Mouse (Mus musculus): ENCODE results near the gene Ets1. TPM values are rescaled to one million over a fixed set of nuclear protein-coding genes. Genes with fewer than 3 reads are reported as not detected.

The Ets1 gene
- polyA plus RNA-seq, 1 experiment, result 13.2 TPM

GRCm38 (mm10) chr9:32709359-32709758 lies 73.3 kb downstream of the Ets1 start:
- no peaks in the 10 kb centered on the region for H3K36me3 ChIP-seq (ENCODE audit: control insufficient read depth, insufficient read depth, low read length, poor library complexity, severe bottlenecking)
- H3K27ac ChIP-seq (ENCODE audit: insufficient read depth, low read length), result no peak overlapping the region
- no peak overlapping the region for H3K4me3 ChIP-seq (ENCODE audit: low read depth, low read length)
- H3K9ac ChIP-seq (ENCODE audit: low read depth, poor library complexity, severe bottlenecking), result no peak overlapping the region
- no peak for TF ChIP-seq POLR2A (IDR thresholded peaks at IDR 0.05; ENCODE audit: insufficient read depth, low read length)
- TF ChIP-seq EP300 (IDR thresholded peaks at IDR 0.05; ENCODE audit: insufficient read depth, low read depth, low read length), result no peak
- TF ChIP-seq CTCF (IDR thresholded peaks at IDR 0.05; ENCODE audit: low read depth, low read length), result no peak
- H3K9me3 ChIP-seq (replicated peaks; ENCODE audit: control insufficient read depth, insufficient read depth, low read length, poor library complexity, severe bottlenecking), result no peaks in the 10 kb centered on the region
- no peaks in the 10 kb centered on the region for H3K27me3 ChIP-seq (ENCODE audit: control insufficient read depth, insufficient read depth, low read length, poor library complexity, severe bottlenecking)
- no peaks in the 10 kb centered on the region for H3K4me1 ChIP-seq (ENCODE audit: control insufficient read depth, insufficient read depth, low read length)

- Histone ChIP-seq H3K4me3 (ENCODE audit: low read depth, low read length) (no peak overlapping the region), H3K27me3 (ENCODE audit: control insufficient read depth, insufficient read depth, low read length, poor library complexity, severe bottlenecking) (no peaks in the 10 kb centered on the region), H3K4me1 (ENCODE audit: control insufficient read depth, insufficient read depth, low read length) (no peaks in the 10 kb centered on the region), H3K36me3 (ENCODE audit: control insufficient read depth, insufficient read depth, low read length, poor library complexity, severe bottlenecking) (no peaks in the 10 kb centered on the region), H3K9me3 (replicated peaks; ENCODE audit: control insufficient read depth, insufficient read depth, low read length, poor library complexity, severe bottlenecking) (no peaks in the 10 kb centered on the region), H3K9ac (ENCODE audit: low read depth, poor library complexity, severe bottlenecking) (no peak overlapping the region), H3K27ac (ENCODE audit: insufficient read depth, low read length) (no peak overlapping the region)
- TF ChIP-seq POLR2A (IDR thresholded peaks at IDR 0.05; ENCODE audit: insufficient read depth, low read length), result no peak
- no peak for TF ChIP-seq EP300 (IDR thresholded peaks at IDR 0.05; ENCODE audit: insufficient read depth, low read depth, low read length)
- TF ChIP-seq CTCF (IDR thresholded peaks at IDR 0.05; ENCODE audit: low read depth, low read length), result no peak
Observed at GRCm38 (mm10) chr9:32709764-32710734, 74.0 kb downstream of the Ets1 start.

- Histone ChIP-seq H3K9ac (ENCODE audit: low read depth, poor library complexity, severe bottlenecking) (no peak overlapping the region), H3K36me3 (ENCODE audit: control insufficient read depth, insufficient read depth, low read length, poor library complexity, severe bottlenecking) (no peaks in the 10 kb centered on the region), H3K27ac (ENCODE audit: insufficient read depth, low read length) (no peak overlapping the region), H3K4me1 (ENCODE audit: control insufficient read depth, insufficient read depth, low read length) (no peaks in the 10 kb centered on the region), H3K9me3 (replicated peaks; ENCODE audit: control insufficient read depth, insufficient read depth, low read length, poor library complexity, severe bottlenecking) (no peaks in the 10 kb centered on the region), H3K27me3 (ENCODE audit: control insufficient read depth, insufficient read depth, low read length, poor library complexity, severe bottlenecking) (no peaks in the 10 kb centered on the region), H3K4me3 (ENCODE audit: low read depth, low read length) (no peak overlapping the region)
- TF ChIP-seq EP300 (IDR thresholded peaks at IDR 0.05; ENCODE audit: insufficient read depth, low read depth, low read length) (no peak), CTCF (IDR thresholded peaks at IDR 0.05; ENCODE audit: low read depth, low read length) (no peak), POLR2A (IDR thresholded peaks at IDR 0.05; ENCODE audit: insufficient read depth, low read length) (no peak)
Observed at GRCm38 (mm10) chr9:32710987-32711652, 75.1 kb downstream of the Ets1 start.

GRCm38 (mm10) chr9:32711768-32712167 lies 75.7 kb downstream of the Ets1 start:
- H3K4me1 ChIP-seq (ENCODE audit: control insufficient read depth, insufficient read depth, low read length), result no peaks in the 10 kb centered on the region
- no peak overlapping the region for H3K27ac ChIP-seq (ENCODE audit: insufficient read depth, low read length)

GRCm38 (mm10) chr9:32712383-32712910 lies 76.4 kb downstream of the Ets1 start:
- Histone ChIP-seq H3K4me1 (ENCODE audit: control insufficient read depth, insufficient read depth, low read length) (no peaks in the 10 kb centered on the region), H3K27me3 (ENCODE audit: control insufficient read depth, insufficient read depth, low read length, poor library complexity, severe bottlenecking) (no peaks in the 10 kb centered on the region), H3K4me3 (ENCODE audit: low read depth, low read length) (no peak overlapping the region), H3K36me3 (ENCODE audit: control insufficient read depth, insufficient read depth, low read length, poor library complexity, severe bottlenecking) (no peaks in the 10 kb centered on the region), H3K9me3 (replicated peaks; ENCODE audit: control insufficient read depth, insufficient read depth, low read length, poor library complexity, severe bottlenecking) (no peaks in the 10 kb centered on the region), H3K9ac (ENCODE audit: low read depth, poor library complexity, severe bottlenecking) (no peak overlapping the region), H3K27ac (ENCODE audit: insufficient read depth, low read length) (no peak overlapping the region)
- no peak for TF ChIP-seq POLR2A (IDR thresholded peaks at IDR 0.05; ENCODE audit: insufficient read depth, low read length)
- TF ChIP-seq CTCF (IDR thresholded peaks at IDR 0.05; ENCODE audit: low read depth, low read length), result no peak
- no peak for TF ChIP-seq EP300 (IDR thresholded peaks at IDR 0.05; ENCODE audit: insufficient read depth, low read depth, low read length)

More at GRCm38 (mm10) chr9:32711768-32712167, 75.7 kb downstream of the Ets1 start:
- H3K36me3 ChIP-seq (ENCODE audit: control insufficient read depth, insufficient read depth, low read length, poor library complexity, severe bottlenecking), result no peaks in the 10 kb centered on the region
- no peak overlapping the region for H3K4me3 ChIP-seq (ENCODE audit: low read depth, low read length)
- TF ChIP-seq POLR2A (IDR thresholded peaks at IDR 0.05; ENCODE audit: insufficient read depth, low read length) (no peak), EP300 (IDR thresholded peaks at IDR 0.05; ENCODE audit: insufficient read depth, low read depth, low read length) (no peak), CTCF (IDR thresholded peaks at IDR 0.05; ENCODE audit: low read depth, low read length) (no peak)
- no peak overlapping the region for H3K9ac ChIP-seq (ENCODE audit: low read depth, poor library complexity, severe bottlenecking)
- H3K27me3 ChIP-seq (ENCODE audit: control insufficient read depth, insufficient read depth, low read length, poor library complexity, severe bottlenecking), result no peaks in the 10 kb centered on the region
- H3K9me3 ChIP-seq (replicated peaks; ENCODE audit: control insufficient read depth, insufficient read depth, low read length, poor library complexity, severe bottlenecking), result no peaks in the 10 kb centered on the region

Measured in ES-Bruce4 (cell line).